Mouse (Mus musculus): ENCODE data around the gene Hcrt. TPM values are rescaled to one million over a fixed set of nuclear protein-coding genes. Genes with fewer than 3 reads are reported as not detected.

Gene Hcrt
- polyA plus RNA-seq, 1 experiment: not detected

DNA sequence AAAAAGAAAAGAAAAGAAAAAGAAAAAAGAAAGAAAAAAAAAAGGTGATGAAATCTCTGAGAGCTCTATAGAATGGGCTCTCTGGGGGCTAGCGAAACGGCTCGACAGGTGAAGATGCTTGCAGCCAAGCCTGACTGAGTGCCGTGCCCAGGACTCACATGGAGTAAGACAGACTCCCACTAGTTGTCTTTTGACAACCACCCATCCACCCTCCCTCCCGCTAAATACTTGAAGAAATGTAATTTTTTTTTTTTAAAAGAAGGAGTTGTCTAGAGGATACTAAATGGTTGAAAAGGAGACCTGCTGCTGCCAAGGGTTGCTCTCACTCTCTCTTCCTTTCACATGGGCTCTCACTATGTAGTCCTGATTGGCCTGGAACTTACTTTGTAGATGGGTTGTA is 24.0 kb downstream of the Hcrt start:
- TF ChIP-seq POLR2A (IDR thresholded peaks at IDR 0.05; ENCODE audit: borderline replicate concordance, insufficient read depth, low read length): no peak
- no peak for TF ChIP-seq CTCF (IDR thresholded peaks at IDR 0.05; ENCODE audit: borderline replicate concordance, insufficient read depth, low read depth, low read length)
- WGBS: 7% methylated on average over 5 of the region's 5 CpGs
- peak in 1 of 2 experiments; percentile 37 for DNase-seq
- no peaks in the 10 kb centered on the region for H3K27me3 ChIP-seq (ENCODE audit: control insufficient read depth, insufficient read depth, low read length)
- H3K4me1 ChIP-seq (ENCODE audit: control insufficient read depth, insufficient read depth, low read length): peaks cover 7% of the 10 kb centered on the region
- H3K4me3 ChIP-seq (replicated peaks; ENCODE audit: insufficient read depth, low read depth, low read length): peak overlapping the region; percentile 35
- H3K27ac ChIP-seq (ENCODE audit: insufficient read depth, low read length): no peak overlapping the region

DNA sequence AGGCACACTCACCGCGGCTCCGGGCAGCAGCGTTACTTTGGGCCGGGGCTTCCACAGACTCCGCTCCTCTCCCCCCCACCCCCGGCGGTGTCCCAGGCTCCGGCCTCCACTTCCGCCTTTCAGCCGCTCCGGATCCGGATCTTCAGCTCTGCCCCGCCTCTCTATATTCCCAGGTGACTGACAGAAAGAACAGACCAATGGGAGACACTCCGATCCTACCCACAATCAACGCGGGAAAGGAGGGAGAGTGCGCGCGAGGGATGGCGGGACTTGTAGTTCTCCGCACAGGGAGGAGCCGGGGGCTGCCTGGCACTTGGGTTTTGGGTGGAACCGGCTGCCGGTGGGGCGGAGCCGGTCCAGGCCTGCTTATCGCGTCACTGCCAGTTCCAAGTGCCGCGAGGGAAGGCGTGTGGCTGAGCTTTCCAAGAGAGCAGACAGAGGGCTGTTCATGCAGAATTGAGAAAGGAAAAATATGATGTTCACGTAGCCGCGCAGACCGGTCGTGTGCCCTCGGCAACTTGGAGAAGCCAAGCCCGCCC is 24.6 kb downstream of the Hcrt start, which contains the start of gene Rab5c:
Rab5c (minus strand) TSS at position 150 of the 539 bp plus-strand sequence.
- under 1% methylated on average over 39 of the region's 39 CpGs for WGBS
- TF ChIP-seq CTCF (IDR thresholded peaks at IDR 0.05; ENCODE audit: borderline replicate concordance, insufficient read depth, low read depth, low read length): no peak
- peak; percentile 86 for TF ChIP-seq POLR2A (IDR thresholded peaks at IDR 0.05; ENCODE audit: borderline replicate concordance, insufficient read depth, low read length)
- Histone ChIP-seq H3K27me3 (ENCODE audit: control insufficient read depth, insufficient read depth, low read length) (no peaks in the 10 kb centered on the region), H3K27ac (ENCODE audit: insufficient read depth, low read length) (peak within 1 kb of the TSS; percentile 58), H3K4me3 (replicated peaks; ENCODE audit: insufficient read depth, low read depth, low read length) (peak within 1 kb of the TSS; percentile 86), H3K4me1 (ENCODE audit: control insufficient read depth, insufficient read depth, low read length) (peaks cover 7% of the 10 kb centered on the region)
- DNase-seq: peak; percentile 98 to 100

GRCm38 (mm10) chr11:100737105-100737733 is 25.5 kb downstream of the Hcrt start:
- no peak for DNase-seq
- peak overlapping the region; percentile 86 for H3K4me3 ChIP-seq (replicated peaks; ENCODE audit: insufficient read depth, low read depth, low read length)
- WGBS: 1% methylated on average over 13 of the region's 13 CpGs
- no peaks in the 10 kb centered on the region for H3K27me3 ChIP-seq (ENCODE audit: control insufficient read depth, insufficient read depth, low read length)
- peaks cover 7% of the 10 kb centered on the region for H3K4me1 ChIP-seq (ENCODE audit: control insufficient read depth, insufficient read depth, low read length)
- no peak for TF ChIP-seq POLR2A (IDR thresholded peaks at IDR 0.05; ENCODE audit: borderline replicate concordance, insufficient read depth, low read length)
- no peak for TF ChIP-seq CTCF (IDR thresholded peaks at IDR 0.05; ENCODE audit: borderline replicate concordance, insufficient read depth, low read depth, low read length)
- H3K27ac ChIP-seq (ENCODE audit: insufficient read depth, low read length): no peak overlapping the region

- Histone ChIP-seq H3K27me3 (ENCODE audit: control insufficient read depth, insufficient read depth, low read length) (no peaks in the 10 kb centered on the region), H3K27ac (ENCODE audit: insufficient read depth, low read length) (no peak overlapping the region), H3K4me3 (replicated peaks; ENCODE audit: insufficient read depth, low read depth, low read length) (peak overlapping the region; percentile 86), H3K4me1 (ENCODE audit: control insufficient read depth, insufficient read depth, low read length) (peaks cover 7% of the 10 kb centered on the region)
- 75% methylated on average over 4 of the region's 4 CpGs for WGBS
- no peak for TF ChIP-seq POLR2A (IDR thresholded peaks at IDR 0.05; ENCODE audit: borderline replicate concordance, insufficient read depth, low read length)
- no peak for TF ChIP-seq CTCF (IDR thresholded peaks at IDR 0.05; ENCODE audit: borderline replicate concordance, insufficient read depth, low read depth, low read length)
- no peak for DNase-seq
Observed at GRCm38 (mm10) chr11:100736746-100737080, 26.0 kb downstream of the Hcrt start.

DNA sequence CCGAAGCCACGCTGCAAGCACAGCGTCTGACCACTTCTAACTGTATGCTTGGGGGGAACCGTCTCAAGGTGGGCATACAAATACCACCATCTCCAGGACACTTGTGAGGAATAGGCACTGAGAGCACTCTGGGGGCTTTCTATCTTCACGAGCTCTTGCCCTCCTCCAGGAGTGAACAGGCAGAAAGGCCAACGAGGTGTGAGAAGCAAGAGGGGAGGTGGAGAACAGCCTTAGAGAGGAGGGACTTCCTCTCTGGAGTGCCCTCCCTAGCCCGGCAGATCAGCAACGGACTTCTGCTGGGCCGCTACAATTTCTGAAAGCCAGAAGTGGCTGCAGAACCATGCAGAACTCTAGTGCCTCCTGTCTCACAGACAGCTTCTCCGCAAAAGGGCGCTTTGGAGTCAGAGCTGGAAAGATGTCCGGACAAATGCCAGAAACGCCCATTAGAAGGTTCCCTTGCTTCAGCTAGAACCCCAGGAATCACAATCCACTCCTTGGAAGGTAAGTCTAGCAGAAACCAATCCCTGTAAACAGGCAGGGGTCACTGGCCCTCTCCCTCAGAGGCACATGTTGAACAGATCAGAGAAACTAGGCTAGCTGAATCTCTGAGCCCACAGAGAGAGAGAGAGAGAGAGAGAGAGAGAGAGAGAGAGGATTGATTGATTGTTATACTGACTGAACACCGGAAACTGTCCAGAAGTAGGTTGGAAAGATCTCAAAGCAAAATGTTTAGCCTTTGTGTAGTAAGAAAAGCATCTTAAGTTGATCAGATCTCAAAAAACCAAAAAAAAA is 26.6 kb downstream of the Hcrt start:
- no peak for DNase-seq
- Histone ChIP-seq H3K27ac (ENCODE audit: insufficient read depth, low read length) (no peak overlapping the region), H3K4me3 (replicated peaks; ENCODE audit: insufficient read depth, low read depth, low read length) (no peak overlapping the region), H3K27me3 (ENCODE audit: control insufficient read depth, insufficient read depth, low read length) (no peaks in the 10 kb centered on the region), H3K4me1 (ENCODE audit: control insufficient read depth, insufficient read depth, low read length) (peaks cover 7% of the 10 kb centered on the region)
- no peak for TF ChIP-seq POLR2A (IDR thresholded peaks at IDR 0.05; ENCODE audit: borderline replicate concordance, insufficient read depth, low read length)
- TF ChIP-seq CTCF (IDR thresholded peaks at IDR 0.05; ENCODE audit: borderline replicate concordance, insufficient read depth, low read depth, low read length): no peak
- 74% methylated on average over 14 of the region's 14 CpGs for WGBS

- Histone ChIP-seq H3K4me3 (replicated peaks; ENCODE audit: insufficient read depth, low read depth, low read length) (no peak overlapping the region), H3K27me3 (ENCODE audit: control insufficient read depth, insufficient read depth, low read length) (no peaks in the 10 kb centered on the region), H3K27ac (ENCODE audit: insufficient read depth, low read length) (no peak overlapping the region), H3K4me1 (ENCODE audit: control insufficient read depth, insufficient read depth, low read length) (peaks cover 7% of the 10 kb centered on the region)
- 87% methylated on average over 9 of the region's 9 CpGs for WGBS
- no peak for DNase-seq
- TF ChIP-seq POLR2A (IDR thresholded peaks at IDR 0.05; ENCODE audit: borderline replicate concordance, insufficient read depth, low read length) (no peak), CTCF (IDR thresholded peaks at IDR 0.05; ENCODE audit: borderline replicate concordance, insufficient read depth, low read depth, low read length) (no peak)
Observed at GRCm38 (mm10) chr11:100735134-100735865, 27.4 kb downstream of the Hcrt start.

DNA sequence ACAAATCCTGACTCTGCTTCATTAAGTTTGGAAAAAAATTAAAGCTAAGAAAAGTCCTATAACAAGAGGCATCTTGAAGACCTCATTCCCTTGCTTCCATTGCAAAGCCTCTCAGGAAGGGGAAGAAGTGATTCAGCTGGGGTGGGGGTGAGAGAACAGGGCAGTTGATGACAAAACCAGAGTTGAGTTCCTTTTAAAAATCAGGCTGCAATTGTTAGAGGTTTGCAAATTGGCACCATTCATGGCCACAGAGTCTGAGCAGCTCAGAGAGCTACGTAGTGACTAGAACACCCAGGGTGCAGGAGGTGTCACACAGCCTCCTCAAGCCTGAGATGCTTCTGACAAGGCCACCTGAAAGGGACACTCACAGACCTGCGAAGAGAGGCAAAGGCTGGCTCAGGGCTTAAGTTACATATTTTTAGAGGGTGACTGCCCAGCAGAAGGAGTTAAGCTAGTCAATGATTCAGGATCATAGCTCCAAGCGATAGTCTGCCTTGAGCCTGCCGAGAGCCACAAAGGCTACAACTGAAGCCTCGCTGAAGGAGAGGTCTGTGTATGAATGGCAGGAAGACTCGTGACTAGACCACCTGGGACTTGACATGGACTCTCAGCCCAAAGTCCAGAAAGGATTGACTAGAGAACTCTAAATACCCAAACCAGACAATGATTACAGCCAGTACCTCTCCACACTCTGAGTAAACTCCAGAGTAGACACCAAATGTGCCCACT is 32.1 kb downstream of the Hcrt start:
- Histone ChIP-seq H3K4me3 (replicated peaks; ENCODE audit: insufficient read depth, low read depth, low read length) (no peak overlapping the region), H3K4me1 (ENCODE audit: control insufficient read depth, insufficient read depth, low read length) (no peaks in the 10 kb centered on the region), H3K27ac (ENCODE audit: insufficient read depth, low read length) (no peak overlapping the region), H3K27me3 (ENCODE audit: control insufficient read depth, insufficient read depth, low read length) (no peaks in the 10 kb centered on the region)
- TF ChIP-seq POLR2A (IDR thresholded peaks at IDR 0.05; ENCODE audit: borderline replicate concordance, insufficient read depth, low read length) (no peak), CTCF (IDR thresholded peaks at IDR 0.05; ENCODE audit: borderline replicate concordance, insufficient read depth, low read depth, low read length) (no peak)
- 68% methylated on average over 6 of the region's 6 CpGs for WGBS
- no peak for DNase-seq
